Mouse (Mus musculus) hindbrain, postnatal 0 days (tissue): ENCODE measurements at regions not wholly inside any gene's neighbourhood (a gene's known extent, or its start where the extent isn't known, plus 50 kb on each side); places are given as distances from the start of the nearest gene placed in this dataset.

ENCODE experiments used
- ATAC-seq: fragments of 200-750 bp; cut with Nextera tagmentation; 2 replicates; pipeline ENCODE4 v1.8.0; 2017; ENCODE audit warnings: mild to moderate bottlenecking, moderate TSS enrichment, moderate library complexity
- DNase-seq: peaks from one replicate; pipeline ENCODE4 v3.0.0-alpha.2; 2015; ENCODE audit warnings: low spot score
- H3K27ac ChIP-seq: fragments of 300-500 bp; sonication (generic); 2 replicates; pipeline ENCODE4 v1.5.1; 2014; ENCODE audit warnings: mild to moderate bottlenecking
- H3K27me3 ChIP-seq: fragments of 300-500 bp; sonication (generic); 2 replicates; pipeline ENCODE4 v1.6.1; 2014; ENCODE audit warnings: low read length, mixed read lengths; ENCODE audit not compliant: insufficient read depth
- H3K36me3 ChIP-seq: fragments of 300-500 bp; sonication (generic); 2 replicates; pipeline ENCODE4 v1.6.1; 2014; ENCODE audit warnings: low read length, mixed read lengths; ENCODE audit not compliant: insufficient read depth
- H3K4me1 ChIP-seq: fragments of 300-500 bp; sonication (generic); 2 replicates; pipeline ENCODE4 v1.6.1; 2014; ENCODE audit warnings: antibody characterized with exemption, low read length, mixed read lengths; ENCODE audit not compliant: insufficient read depth
- H3K4me2 ChIP-seq: fragments of 300-500 bp; sonication (generic); 2 replicates; pipeline ENCODE4 v1.6.1; 2014; ENCODE audit warnings: low read depth, mild to moderate bottlenecking, low read length, moderate library complexity, mixed read lengths
- H3K4me3 ChIP-seq: fragments of 300-500 bp; sonication (generic); 2 replicates; pipeline ENCODE4 v1.5.1; 2014; ENCODE audit warnings: low read length
- H3K9ac ChIP-seq: fragments of 300-500 bp; sonication (generic); replicated peaks from 2 replicates; pipeline ENCODE4 v1.6.1; 2014; ENCODE audit warnings: mild to moderate bottlenecking, low read length, moderate library complexity, mixed read lengths
- H3K9me3 ChIP-seq: fragments of 300-500 bp; sonication (generic); 2 replicates; pipeline ENCODE4 v1.6.1; 2016; ENCODE audit warnings: low read length, mixed read lengths
- CTCF ChIP-seq: IDR thresholded peaks from 2 replicates; pipeline ENCODE4 v1.5.1; 2016; ENCODE audit warnings: antibody characterized with exemption, control low read depth, low read depth
- WGBS: fragments of 180-500 bp; shearing (Covaris S2); extraction: QIAGEN DNeasy Blood & Tissue Kit; methylation state at CpG from one replicate; pipeline ENCODE4 v1.1.7; 2014; 5-methylcytosine and 5-hydroxymethylcytosine counted together

DNA sequence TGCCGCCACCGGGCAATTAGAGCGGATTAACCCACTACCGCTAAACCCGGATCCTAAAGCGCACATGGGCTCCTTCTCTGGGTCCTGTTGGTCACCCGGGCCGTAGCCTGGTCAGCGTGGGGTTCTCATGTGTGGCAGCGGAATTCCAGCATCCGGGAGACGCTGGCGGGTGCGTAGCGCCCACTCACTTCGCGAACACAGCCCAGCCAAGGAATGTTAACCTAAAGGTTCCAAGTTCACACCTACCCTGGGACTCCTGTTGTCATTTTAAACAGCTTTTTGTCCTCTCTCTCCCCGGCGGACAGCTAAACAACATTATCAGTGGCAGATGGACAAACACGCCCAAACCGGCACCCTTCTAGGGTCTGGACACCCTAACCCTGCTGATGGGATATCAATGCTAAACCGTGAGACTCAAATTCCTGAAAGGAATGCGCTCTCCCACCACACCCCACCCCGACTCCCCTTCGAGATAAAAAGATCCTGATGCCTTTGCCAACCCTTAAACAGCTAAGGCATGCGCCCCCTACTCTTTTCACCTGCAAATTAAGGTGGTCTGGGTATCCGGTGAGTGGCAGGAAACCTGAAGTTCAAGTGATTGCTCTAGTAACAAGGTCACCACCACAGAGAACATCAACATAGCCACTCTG is 49.8 kb upstream of the Fcgr1 start:
- H3K4me2 ChIP-seq = no peak overlapping the region
- H3K9me3 ChIP-seq = no peaks in the 10 kb centered on the region
- no peak for ATAC-seq
- no peak overlapping the region for H3K9ac ChIP-seq
- DNase-seq = no peak
- H3K36me3 ChIP-seq = no peaks in the 10 kb centered on the region
- TF ChIP-seq CTCF = no peak
- no peak overlapping the region for H3K4me3 ChIP-seq
- H3K27me3 ChIP-seq = peaks cover 34% of the 10 kb centered on the region
- under 1% methylated on average over 27 of the region's 27 CpGs for WGBS
- H3K27ac ChIP-seq = no peak overlapping the region
- no peaks in the 10 kb centered on the region for H3K4me1 ChIP-seq
